Mouse (Mus musculus) CH12.LX (cell line): ENCODE measurements around the gene 1700025B11Rik.

Source experiments
- CTCF ChIP-seq, 2 experiments: IDR thresholded peaks in 1 of 2; conservative IDR thresholded peaks in 1 of 2; 2 replicates each; pipeline ENCODE4 v1.5.1; 2011 to 2012; ENCODE audit warnings: low read depth in 2 of 2, low read length in 2 of 2, improper control_type of control experiment in 1 of 2, inconsistent platforms in 1 of 2, mild to moderate bottlenecking in 1 of 2, moderate library complexity in 1 of 2
- E2F4 ChIP-seq: IDR thresholded peaks from 2 replicates; pipeline ENCODE4 v1.6.1; 2011; ENCODE audit warnings: low read depth, low read length, improper control_type of control experiment; ENCODE audit not compliant: insufficient replicate concordance
- EP300 ChIP-seq: IDR thresholded peaks from 2 replicates; pipeline ENCODE4 v1.6.1; 2011; ENCODE audit warnings: low read length, improper control_type of control experiment
- MYC ChIP-seq: IDR thresholded peaks from 2 replicates; pipeline ENCODE4 v1.6.1; 2011; ENCODE audit warnings: low read depth, mild to moderate bottlenecking, improper control_type of control experiment, low read length
- NELFE ChIP-seq: IDR thresholded peaks from 2 replicates; pipeline ENCODE4 v1.6.1; 2011; ENCODE audit warnings: low read depth, low read length, improper control_type of control experiment
- NRF1 ChIP-seq: IDR thresholded peaks from 2 replicates; pipeline ENCODE4 v1.6.1; 2014; ENCODE audit warnings: low read depth, mild to moderate bottlenecking, inconsistent platforms, low read length, improper control_type of control experiment, moderate library complexity
- PAX5 ChIP-seq: IDR thresholded peaks from 2 replicates; pipeline ENCODE4 v1.6.1; 2012; ENCODE audit warnings: low read length, inconsistent platforms, mixed read lengths
- SIN3A ChIP-seq: IDR thresholded peaks from 2 replicates; pipeline ENCODE4 v1.6.1; 2012; ENCODE audit warnings: low read length, improper control_type of control experiment, inconsistent platforms
- ZKSCAN1 ChIP-seq: IDR thresholded peaks from 2 replicates; pipeline ENCODE4 v1.6.1; 2012; ENCODE audit warnings: low read depth, inconsistent platforms, low read length, improper control_type of control experiment, borderline replicate concordance
- ZMIZ1 ChIP-seq: IDR thresholded peaks from 2 replicates; pipeline ENCODE4 v1.6.1; 2012; ENCODE audit warnings: low read depth, mild to moderate bottlenecking, inconsistent platforms, low read length, improper control_type of control experiment

GRCm38 (mm10) chr15:77579311-77579710 lies 17.6 kb upstream of the 1700025B11Rik start:
- TF ChIP-seq PAX5 (no peak), NRF1 (no peak), ZMIZ1 (no peak), EP300 (no peak), CTCF (conservative IDR thresholded peaks at IDR 0.05 in 1 of 2, IDR thresholded peaks at IDR 0.05 in 1 of 2; ENCODE audit: low read depth in 2 of 2, low read length in 2 of 2) (no peak), ZKSCAN1 (no peak), SIN3A (no peak), E2F4 (no peak), NELFE (no peak), MYC (no peak)
